Mouse (Mus musculus) G1E (cell line): Measurements from ENCODE around the gene Rprd2. TPM values are rescaled to one million over a fixed set of nuclear protein-coding genes. Genes with fewer than 3 reads are reported as not detected.

Experiments used
- ATAC-seq: 2 replicates; pipeline ENCODE4 v1.8.0; 2016; ENCODE audit warnings: mild to moderate bottlenecking; ENCODE audit not compliant: insufficient number of reproducible peaks, poor library complexity, low FRiP score, severe bottlenecking; ENCODE audit errors: extremely low read depth
- DNase-seq: peaks from one replicate; pipeline ENCODE4 v3.0.0; 2012; ENCODE audit warnings: low spot score
- H3K27me3 ChIP-seq: 2 replicates; pipeline ENCODE4 v1.6.1; 2012; ENCODE audit warnings: mild to moderate bottlenecking, low read length, inconsistent platforms; ENCODE audit not compliant: insufficient read depth
- H3K36me3 ChIP-seq: replicated peaks from 2 replicates; pipeline ENCODE3; 2012; ENCODE audit warnings: mild to moderate bottlenecking, inconsistent platforms
- H3K4me1 ChIP-seq: 2 replicates; pipeline ENCODE4 v1.6.1; 2012; ENCODE audit warnings: low read depth, low read length, inconsistent platforms, mixed read lengths; ENCODE audit not compliant: insufficient read depth
- H3K4me3 ChIP-seq: 2 replicates; pipeline ENCODE4 v1.5.1; 2012; ENCODE audit warnings: low read depth, mild to moderate bottlenecking, inconsistent platforms, low read length, moderate library complexity, mixed read lengths
- H3K9me3 ChIP-seq: replicated peaks from 2 replicates; pipeline ENCODE4 v1.6.1; 2012; ENCODE audit warnings: inconsistent platforms
- CTCF ChIP-seq: IDR thresholded peaks from 2 replicates; pipeline ENCODE4 v1.5.1; 2012; ENCODE audit warnings: low read depth, low read length, inconsistent platforms, mixed read lengths
- GATA1 ChIP-seq: IDR thresholded peaks from 2 replicates; pipeline ENCODE4 v1.6.1; 2012; ENCODE audit warnings: borderline replicate concordance, low read length, inconsistent platforms, mixed read lengths
- GATA2 ChIP-seq: IDR thresholded peaks from 2 replicates; pipeline ENCODE4 v1.6.1; 2012; ENCODE audit warnings: low read depth, low read length, inconsistent platforms, borderline replicate concordance
- POLR2AphosphoS5 ChIP-seq: IDR thresholded peaks from 2 replicates; pipeline ENCODE4 v1.6.1; 2012; ENCODE audit warnings: low read depth, low read length, inconsistent platforms; ENCODE audit not compliant: insufficient replicate concordance
- TAL1 ChIP-seq: conservative IDR thresholded peaks from 2 replicates; pipeline ENCODE4 v1.6.1; 2012; ENCODE audit warnings: low read depth, low read length, inconsistent platforms, mixed read lengths
- polyA plus RNA-seq: library from polyadenylated mRNA; stranded (reverse); fragments of >175 nt; gene quantifications from 2 replicates; pipeline ENCODE4 v1.2.3, GENCODE M21; 2012
- total RNA-seq, 2 experiments: library from RNA; stranded (forward) in 1 of 2; stranded (reverse) in 1 of 2; fragments of 200-1000 nt in 1 of 2; fragments of >200 nt in 1 of 2; fragmentation: Nextera tagmentation in 1 of 2; gene quantifications; 2 replicates each; pipeline ENCODE4 v1.2.3; 2014 to 2017

Gene Rprd2
- total and polyA plus RNA-seq, 3 experiments: 9.1 to 116 (median 28.0) TPM

DNA sequence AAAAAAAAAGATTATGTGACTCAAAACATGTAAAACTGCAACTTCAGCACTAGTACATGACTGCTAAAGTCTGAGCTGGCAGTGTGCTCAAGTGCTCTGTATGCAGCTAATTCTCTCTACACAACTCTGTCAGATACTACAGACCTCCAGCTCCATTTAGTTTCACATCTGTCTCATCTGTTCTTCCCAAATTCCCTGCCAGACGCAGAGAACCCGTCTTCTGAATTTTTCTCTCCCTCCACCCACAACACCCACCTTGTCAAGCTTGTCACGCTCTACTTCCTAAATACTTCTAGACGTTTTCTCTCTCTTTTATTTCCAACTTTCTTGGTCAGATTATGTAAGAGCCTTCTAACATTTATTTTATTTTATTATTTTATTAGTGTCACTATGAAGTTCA is 19.9 kb downstream of the Rprd2 start:
- DNase-seq (no peak), ATAC-seq (no peak)
- TF ChIP-seq GATA1: no peak
- no peak for TF ChIP-seq CTCF
- TF ChIP-seq POLR2AphosphoS5: no peak
- no peak for TF ChIP-seq GATA2
- no peak for TF ChIP-seq TAL1
- peaks cover 56% of the 10 kb centered on the region for H3K36me3 ChIP-seq
- H3K4me1 ChIP-seq: peaks cover 18% of the 10 kb centered on the region
- no peaks in the 10 kb centered on the region for H3K9me3 ChIP-seq
- H3K4me3 ChIP-seq: no peak overlapping the region
- no peaks in the 10 kb centered on the region for H3K27me3 ChIP-seq

DNA sequence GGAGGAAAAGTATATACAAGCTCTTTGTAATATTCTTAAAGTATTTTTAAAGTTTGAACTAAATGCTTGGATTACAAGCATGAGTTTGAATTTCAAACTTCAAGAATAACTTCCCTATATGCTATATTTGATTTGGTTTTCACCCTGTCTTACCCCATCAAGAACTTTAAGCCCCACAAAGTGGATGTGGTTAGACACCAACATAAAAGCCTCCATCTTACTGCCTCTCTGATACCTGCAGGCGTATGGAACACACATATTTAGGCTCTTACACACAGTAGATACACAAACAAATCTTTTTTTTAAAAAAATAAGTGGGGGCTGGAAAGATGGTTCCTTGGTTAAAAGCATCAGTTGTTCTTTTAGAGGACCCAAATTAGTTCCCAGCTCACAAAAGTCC is 24.4 kb downstream of the Rprd2 start:
- no peak for DNase-seq
- no peaks in the 10 kb centered on the region for H3K9me3 ChIP-seq
- peaks cover 18% of the 10 kb centered on the region for H3K4me1 ChIP-seq
- no peaks in the 10 kb centered on the region for H3K27me3 ChIP-seq
- no peak for TF ChIP-seq POLR2AphosphoS5
- no peak for TF ChIP-seq GATA2
- TF ChIP-seq GATA1: no peak
- TF ChIP-seq TAL1: no peak
- no peak for TF ChIP-seq CTCF
- H3K36me3 ChIP-seq: peaks cover 34% of the 10 kb centered on the region
- no peak overlapping the region for H3K4me3 ChIP-seq
- ATAC-seq: no peak

DNA sequence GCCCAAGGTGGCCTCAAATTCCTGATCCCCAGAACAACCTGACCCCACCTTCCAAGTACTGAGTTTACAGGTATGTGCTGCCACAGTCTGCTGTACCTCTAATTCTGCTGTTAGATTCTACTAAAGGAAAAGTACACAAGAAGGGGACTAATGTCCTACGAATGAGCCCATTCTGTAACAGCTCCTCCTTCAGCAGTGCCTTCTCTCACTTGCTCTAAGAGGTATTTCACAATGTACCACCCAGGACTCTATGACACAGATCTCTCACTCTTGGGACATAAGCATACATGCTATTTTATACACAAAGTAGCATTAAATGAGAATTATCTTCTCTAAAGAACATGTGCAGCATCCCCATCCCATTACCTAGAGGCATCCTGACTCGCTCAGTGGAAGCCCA is 25.0 kb downstream of the Rprd2 start:
- TF ChIP-seq POLR2AphosphoS5 (no peak), CTCF (no peak), GATA1 (no peak), TAL1 (no peak)
- H3K36me3 ChIP-seq: peaks cover 37% of the 10 kb centered on the region

DNA sequence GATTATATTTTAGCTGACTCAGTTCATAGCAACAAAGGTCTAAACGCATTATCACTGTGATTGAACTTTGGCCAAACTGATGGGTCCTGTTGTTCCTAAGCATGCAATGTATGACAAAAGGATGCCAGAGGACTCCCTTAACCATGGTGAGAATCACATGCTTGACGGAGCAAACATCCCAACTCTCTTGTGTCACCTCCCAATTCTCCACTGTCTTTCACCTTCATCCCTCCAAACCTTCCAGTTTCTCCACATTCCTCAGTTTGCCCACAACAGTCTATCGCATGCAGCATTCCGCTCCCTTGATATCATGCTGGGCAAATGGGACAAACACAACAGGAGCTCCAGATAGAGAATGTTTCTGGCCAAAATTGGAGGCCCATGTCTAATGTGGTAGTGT is 33.2 kb downstream of the Rprd2 start:
- H3K36me3 ChIP-seq: peaks cover 82% of the 10 kb centered on the region
- no peaks in the 10 kb centered on the region for H3K4me1 ChIP-seq
- no peaks in the 10 kb centered on the region for H3K27me3 ChIP-seq
- DNase-seq (no peak), ATAC-seq (no peak)
- H3K4me3 ChIP-seq: no peak overlapping the region
- H3K9me3 ChIP-seq: no peaks in the 10 kb centered on the region
- TF ChIP-seq CTCF (no peak), GATA1 (no peak), GATA2 (no peak), POLR2AphosphoS5 (no peak), TAL1 (no peak)

More for the DNA sequence above, 25.0 kb downstream of the Rprd2 start:
- ATAC-seq (no peak), DNase-seq (no peak)
- peaks cover 17% of the 10 kb centered on the region for H3K4me1 ChIP-seq
- no peak overlapping the region for H3K4me3 ChIP-seq
- H3K27me3 ChIP-seq: no peaks in the 10 kb centered on the region
- H3K9me3 ChIP-seq: no peaks in the 10 kb centered on the region

DNA sequence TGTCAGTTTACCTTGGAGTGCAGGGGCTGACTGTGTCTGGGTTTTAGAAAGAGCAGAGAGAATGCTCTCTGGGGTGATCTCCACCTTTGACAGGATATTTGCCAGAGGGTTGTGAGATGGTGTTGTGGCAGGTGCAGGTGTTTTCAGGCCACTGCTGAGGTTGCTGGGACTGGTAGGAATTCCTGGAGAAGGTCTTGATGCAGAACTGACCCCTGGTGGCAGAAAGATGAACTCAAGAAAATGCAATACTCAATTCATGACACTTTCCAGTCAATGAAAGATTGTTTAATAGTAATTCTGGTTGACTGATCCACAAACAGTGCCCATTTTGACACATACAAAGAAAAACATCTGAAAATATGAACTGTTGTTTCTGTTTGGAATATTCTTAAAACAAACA is 46.7 kb downstream of the Rprd2 start:
- no peak for TF ChIP-seq TAL1
- TF ChIP-seq CTCF: no peak
- no peak for TF ChIP-seq GATA2
- TF ChIP-seq GATA1: no peak
- no peak for TF ChIP-seq POLR2AphosphoS5
- ATAC-seq (no peak), DNase-seq (no peak)
- Histone ChIP-seq H3K27me3 (no peaks in the 10 kb centered on the region), H3K9me3 (no peaks in the 10 kb centered on the region), H3K36me3 (peaks cover 83% of the 10 kb centered on the region), H3K4me3 (no peak overlapping the region), H3K4me1 (no peaks in the 10 kb centered on the region)

DNA sequence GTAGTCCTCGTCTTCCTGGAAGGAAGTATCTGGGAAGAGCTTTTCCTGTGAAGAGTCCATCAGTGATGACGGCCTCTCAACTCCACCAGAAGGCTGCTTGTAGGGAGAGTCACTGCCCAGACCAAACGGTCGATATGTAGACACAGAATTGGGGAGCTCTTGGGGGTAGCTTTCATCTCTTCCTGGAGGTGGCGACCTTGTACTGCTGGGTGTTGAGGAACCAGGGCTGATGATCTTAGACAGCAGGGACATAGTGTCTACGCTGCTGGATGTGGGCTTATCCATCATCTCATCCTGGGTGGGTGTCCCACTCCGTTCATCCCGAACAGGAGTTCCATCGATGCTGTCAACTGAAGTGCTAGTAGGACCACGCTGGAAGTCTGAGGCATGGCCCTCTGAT is 53.1 kb downstream of the Rprd2 start:
- TF ChIP-seq GATA1 (no peak), GATA2 (no peak), CTCF (no peak), TAL1 (no peak), POLR2AphosphoS5 (no peak)
- H3K4me1 ChIP-seq: no peaks in the 10 kb centered on the region
- no peaks in the 10 kb centered on the region for H3K9me3 ChIP-seq
- no peaks in the 10 kb centered on the region for H3K27me3 ChIP-seq
- ATAC-seq (no peak), DNase-seq (no peak)
- H3K4me3 ChIP-seq: no peak overlapping the region
- peaks cover 81% of the 10 kb centered on the region for H3K36me3 ChIP-seq

DNA sequence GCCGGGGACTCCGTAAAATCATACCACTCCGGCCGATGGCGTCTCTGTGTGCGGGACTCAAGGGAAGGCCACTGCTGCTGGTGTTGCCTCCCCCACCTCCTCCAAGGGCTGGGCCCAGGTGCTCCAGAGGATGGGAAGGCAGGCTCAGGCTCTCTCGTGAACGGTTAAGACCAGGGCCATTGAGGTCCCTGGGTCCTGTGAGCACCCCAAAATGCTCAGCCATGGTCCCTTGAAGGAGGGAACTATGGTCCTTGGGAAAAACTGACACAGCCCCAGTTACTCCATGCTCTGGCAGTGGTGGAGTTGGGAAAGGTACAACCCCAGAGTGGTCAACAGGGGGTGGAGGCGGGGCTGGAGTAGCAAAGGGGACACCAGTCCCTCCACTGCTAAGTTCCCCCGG is 54.9 kb downstream of the Rprd2 start:
- TF ChIP-seq CTCF: no peak
- no peak for TF ChIP-seq GATA1
- no peak for TF ChIP-seq GATA2
- no peak for TF ChIP-seq POLR2AphosphoS5
- TF ChIP-seq TAL1: no peak
- peaks cover 71% of the 10 kb centered on the region for H3K36me3 ChIP-seq
- H3K9me3 ChIP-seq: no peaks in the 10 kb centered on the region
- no peaks in the 10 kb centered on the region for H3K4me1 ChIP-seq
- DNase-seq (no peak), ATAC-seq (no peak)
- no peaks in the 10 kb centered on the region for H3K27me3 ChIP-seq
- no peak overlapping the region for H3K4me3 ChIP-seq
